Mouse (Mus musculus): ENCODE results near the gene Tdrd7. TPM values are rescaled to one million over a fixed set of nuclear protein-coding genes. Genes with fewer than 3 reads are reported as not detected.
A peak's percentile ranks its signal among the peaks of the same experiment; 100 is the strongest.

Tdrd7 gene
- polyA plus RNA-seq, 1 experiment: 10.0 TPM

GRCm38 (mm10) chr4:45970048-45970560, 5.0 kb downstream of the Tdrd7 start:
- Histone ChIP-seq H3K36me3 (ENCODE audit: control insufficient read depth, insufficient read depth, low read length, poor library complexity, severe bottlenecking) (no peaks in the 10 kb centered on the region), H3K4me3 (ENCODE audit: low read depth, low read length) (no peak overlapping the region), H3K9ac (ENCODE audit: low read depth, poor library complexity, severe bottlenecking) (no peak overlapping the region), H3K4me1 (ENCODE audit: control insufficient read depth, insufficient read depth, low read length) (no peaks in the 10 kb centered on the region), H3K27ac (ENCODE audit: insufficient read depth, low read length) (no peak overlapping the region), H3K9me3 (replicated peaks; ENCODE audit: control insufficient read depth, insufficient read depth, low read length, poor library complexity, severe bottlenecking) (no peaks in the 10 kb centered on the region), H3K27me3 (ENCODE audit: control insufficient read depth, insufficient read depth, low read length, poor library complexity, severe bottlenecking) (peaks cover 10% of the 10 kb centered on the region)
- TF ChIP-seq CTCF (IDR thresholded peaks at IDR 0.05; ENCODE audit: low read depth, low read length): no peak
- TF ChIP-seq EP300 (IDR thresholded peaks at IDR 0.05; ENCODE audit: insufficient read depth, low read depth, low read length): no peak
- no peak for TF ChIP-seq POLR2A (IDR thresholded peaks at IDR 0.05; ENCODE audit: insufficient read depth, low read length)

- Histone ChIP-seq H3K9me3 (replicated peaks; ENCODE audit: control insufficient read depth, insufficient read depth, low read length, poor library complexity, severe bottlenecking) (no peaks in the 10 kb centered on the region), H3K9ac (ENCODE audit: low read depth, poor library complexity, severe bottlenecking) (peak overlapping the region; percentile 65), H3K36me3 (ENCODE audit: control insufficient read depth, insufficient read depth, low read length, poor library complexity, severe bottlenecking) (no peaks in the 10 kb centered on the region), H3K27me3 (ENCODE audit: control insufficient read depth, insufficient read depth, low read length, poor library complexity, severe bottlenecking) (peaks cover 10% of the 10 kb centered on the region), H3K4me1 (ENCODE audit: control insufficient read depth, insufficient read depth, low read length) (no peaks in the 10 kb centered on the region), H3K4me3 (ENCODE audit: low read depth, low read length) (peak overlapping the region; percentile 65), H3K27ac (ENCODE audit: insufficient read depth, low read length) (no peak overlapping the region)
- TF ChIP-seq CTCF (IDR thresholded peaks at IDR 0.05; ENCODE audit: low read depth, low read length) (peak; percentile 68), POLR2A (IDR thresholded peaks at IDR 0.05; ENCODE audit: insufficient read depth, low read length) (no peak)
Measured at GRCm38 (mm10) chr4:45971806-45972447, 6.8 kb downstream of the Tdrd7 start.

- Histone ChIP-seq H3K4me3 (ENCODE audit: low read depth, low read length) (peak overlapping the region; percentile 65), H3K27me3 (ENCODE audit: control insufficient read depth, insufficient read depth, low read length, poor library complexity, severe bottlenecking) (peaks cover 10% of the 10 kb centered on the region), H3K36me3 (ENCODE audit: control insufficient read depth, insufficient read depth, low read length, poor library complexity, severe bottlenecking) (no peaks in the 10 kb centered on the region), H3K27ac (ENCODE audit: insufficient read depth, low read length) (no peak overlapping the region), H3K4me1 (ENCODE audit: control insufficient read depth, insufficient read depth, low read length) (no peaks in the 10 kb centered on the region), H3K9me3 (replicated peaks; ENCODE audit: control insufficient read depth, insufficient read depth, low read length, poor library complexity, severe bottlenecking) (no peaks in the 10 kb centered on the region), H3K9ac (ENCODE audit: low read depth, poor library complexity, severe bottlenecking) (peak overlapping the region; percentile 65)
- no peak for TF ChIP-seq EP300 (IDR thresholded peaks at IDR 0.05; ENCODE audit: insufficient read depth, low read depth, low read length)
- no peak for TF ChIP-seq CTCF (IDR thresholded peaks at IDR 0.05; ENCODE audit: low read depth, low read length)
- TF ChIP-seq POLR2A (IDR thresholded peaks at IDR 0.05; ENCODE audit: insufficient read depth, low read length): no peak
Measured at GRCm38 (mm10) chr4:45972448-45972854, 7.3 kb downstream of the Tdrd7 start.

GRCm38 (mm10) chr4:45972951-45973350, 7.8 kb downstream of the Tdrd7 start:
- Histone ChIP-seq H3K9ac (ENCODE audit: low read depth, poor library complexity, severe bottlenecking) (peak overlapping the region; percentile 65; the same call in 1 of the 2 replicates), H3K9me3 (replicated peaks; ENCODE audit: control insufficient read depth, insufficient read depth, low read length, poor library complexity, severe bottlenecking) (no peaks in the 10 kb centered on the region), H3K27ac (ENCODE audit: insufficient read depth, low read length) (no peak overlapping the region), H3K36me3 (ENCODE audit: control insufficient read depth, insufficient read depth, low read length, poor library complexity, severe bottlenecking) (no peaks in the 10 kb centered on the region), H3K4me3 (ENCODE audit: low read depth, low read length) (peak overlapping the region; percentile 65), H3K27me3 (ENCODE audit: control insufficient read depth, insufficient read depth, low read length, poor library complexity, severe bottlenecking) (peaks cover 10% of the 10 kb centered on the region), H3K4me1 (ENCODE audit: control insufficient read depth, insufficient read depth, low read length) (no peaks in the 10 kb centered on the region)
- no peak for TF ChIP-seq POLR2A (IDR thresholded peaks at IDR 0.05; ENCODE audit: insufficient read depth, low read length)
- no peak for TF ChIP-seq EP300 (IDR thresholded peaks at IDR 0.05; ENCODE audit: insufficient read depth, low read depth, low read length)
- no peak for TF ChIP-seq CTCF (IDR thresholded peaks at IDR 0.05; ENCODE audit: low read depth, low read length)

GRCm38 (mm10) chr4:45976931-45977667, 12.0 kb downstream of the Tdrd7 start:
- peaks cover 10% of the 10 kb centered on the region for H3K27me3 ChIP-seq (ENCODE audit: control insufficient read depth, insufficient read depth, low read length, poor library complexity, severe bottlenecking)
- TF ChIP-seq CTCF (IDR thresholded peaks at IDR 0.05; ENCODE audit: low read depth, low read length) (no peak), POLR2A (IDR thresholded peaks at IDR 0.05; ENCODE audit: insufficient read depth, low read length) (no peak), EP300 (IDR thresholded peaks at IDR 0.05; ENCODE audit: insufficient read depth, low read depth, low read length) (no peak)
- H3K4me1 ChIP-seq (ENCODE audit: control insufficient read depth, insufficient read depth, low read length): no peaks in the 10 kb centered on the region
- H3K36me3 ChIP-seq (ENCODE audit: control insufficient read depth, insufficient read depth, low read length, poor library complexity, severe bottlenecking): no peaks in the 10 kb centered on the region
- H3K4me3 ChIP-seq (ENCODE audit: low read depth, low read length): no peak overlapping the region
- H3K27ac ChIP-seq (ENCODE audit: insufficient read depth, low read length): no peak overlapping the region
- H3K9me3 ChIP-seq (replicated peaks; ENCODE audit: control insufficient read depth, insufficient read depth, low read length, poor library complexity, severe bottlenecking): no peaks in the 10 kb centered on the region
- no peak overlapping the region for H3K9ac ChIP-seq (ENCODE audit: low read depth, poor library complexity, severe bottlenecking)

- H3K27ac ChIP-seq (ENCODE audit: insufficient read depth, low read length): no peak overlapping the region
- H3K9me3 ChIP-seq (replicated peaks; ENCODE audit: control insufficient read depth, insufficient read depth, low read length, poor library complexity, severe bottlenecking): no peaks in the 10 kb centered on the region
- H3K9ac ChIP-seq (ENCODE audit: low read depth, poor library complexity, severe bottlenecking): no peak overlapping the region
- no peak for TF ChIP-seq POLR2A (IDR thresholded peaks at IDR 0.05; ENCODE audit: insufficient read depth, low read length)
- no peak for TF ChIP-seq EP300 (IDR thresholded peaks at IDR 0.05; ENCODE audit: insufficient read depth, low read depth, low read length)
- TF ChIP-seq CTCF (IDR thresholded peaks at IDR 0.05; ENCODE audit: low read depth, low read length): no peak
- no peak overlapping the region for H3K4me3 ChIP-seq (ENCODE audit: low read depth, low read length)
- H3K4me1 ChIP-seq (ENCODE audit: control insufficient read depth, insufficient read depth, low read length): no peaks in the 10 kb centered on the region
- H3K36me3 ChIP-seq (ENCODE audit: control insufficient read depth, insufficient read depth, low read length, poor library complexity, severe bottlenecking): no peaks in the 10 kb centered on the region
- no peaks in the 10 kb centered on the region for H3K27me3 ChIP-seq (ENCODE audit: control insufficient read depth, insufficient read depth, low read length, poor library complexity, severe bottlenecking)
Measured at GRCm38 (mm10) chr4:45979916-45980315, 14.8 kb downstream of the Tdrd7 start.
